Mouse (Mus musculus) heart, postnatal 10 days (tissue): ENCODE measurements around the gene Mapkap1. TPM values are rescaled to one million over a fixed set of nuclear protein-coding genes. Genes with fewer than 3 reads are reported as not detected.

ENCODE experiments used
- DNase-seq, 2 experiments: peaks; one replicate each; pipeline ENCODE4 v3.0.0; 2021
- intact Hi-C: fragments of 180-260 bp; cut with DNase I; formaldehyde crosslinking; loops from one replicate; pipeline ENCODE4 v1.15.1; 2025
- total RNA-seq, 2 experiments: library from RNA; stranded (reverse); gene quantifications; 2 replicates each; pipeline ENCODE4 v1.2.3; 2021

Mapkap1 gene
- total RNA-seq, 2 experiments from 2014 or later: 70.8 to 76.9 TPM

DNA sequence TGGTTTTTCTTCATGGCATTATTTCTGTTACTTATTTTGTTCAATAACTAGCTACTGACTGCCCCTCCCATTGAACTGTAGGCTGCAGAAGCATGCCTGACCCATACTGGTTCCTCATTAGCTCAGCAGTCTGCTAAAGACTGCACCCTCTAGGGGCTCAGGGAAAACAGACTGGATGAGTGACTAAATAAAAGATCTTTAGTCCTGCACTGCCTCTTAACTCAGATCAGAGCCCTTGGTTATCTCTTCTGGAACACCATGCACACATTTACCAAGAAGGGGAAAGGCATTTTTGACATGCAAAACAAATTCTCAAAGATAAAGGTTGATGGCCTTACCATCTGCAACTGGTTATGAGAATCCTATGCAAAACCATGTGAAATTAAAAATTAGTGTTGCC, 157.3 kb downstream of the Mapkap1 start:
- DNase-seq: no peak
- intact Hi-C loops: no loop called here

- intact Hi-C loops: no loop called here
- DNase-seq: no peak
Observed at GRCm38 (mm10) chr2:34566146-34566545, 159.6 kb downstream of the Mapkap1 start.

DNA sequence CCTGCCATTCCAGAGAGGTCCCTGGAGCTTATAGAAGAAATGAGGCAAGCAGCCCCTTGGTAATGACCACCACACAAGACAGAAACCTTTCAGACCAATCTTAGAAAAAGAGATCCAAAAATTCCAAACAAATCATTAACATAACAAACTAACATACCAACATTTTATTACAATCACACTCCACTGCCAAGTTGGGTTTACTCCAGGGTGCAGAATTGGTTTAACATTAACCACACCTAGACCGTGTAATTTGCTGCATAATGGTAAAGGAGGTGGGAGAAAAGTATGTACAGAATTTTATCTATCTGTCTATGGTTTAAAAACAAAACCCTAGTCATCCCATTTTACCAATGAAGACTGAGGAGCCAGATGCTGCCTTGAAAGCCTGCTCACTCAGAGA, 160.0 kb downstream of the Mapkap1 start:
- intact Hi-C loops: no loop called here
- no peak for DNase-seq

- peak in 1 of 2 experiments; percentile 20 for DNase-seq
- intact Hi-C loops: no loop called here
Observed at GRCm38 (mm10) chr2:34569131-34569530, 162.6 kb downstream of the Mapkap1 start.

DNA sequence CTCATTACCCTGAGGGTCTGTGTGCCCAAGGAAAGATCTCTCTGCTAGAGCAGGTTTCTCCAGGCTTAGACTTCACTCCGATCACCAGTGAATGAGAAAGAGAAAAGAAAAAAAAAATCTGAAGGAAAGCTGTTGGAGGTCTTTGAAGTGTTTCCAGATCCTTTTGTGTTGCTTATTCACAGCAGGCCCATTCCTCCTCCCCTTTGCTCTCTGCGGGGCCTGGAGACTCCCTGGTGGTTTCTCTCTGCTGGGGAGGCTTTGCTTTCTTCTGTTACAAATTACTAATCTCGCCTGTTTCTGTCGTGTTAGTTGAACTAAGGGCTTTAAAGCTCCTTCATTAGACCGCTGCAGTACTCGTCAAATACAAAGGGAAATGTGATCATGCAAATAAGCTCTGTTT, 163.8 kb downstream of the Mapkap1 start:
- DNase-seq: no peak
- intact Hi-C loops: no loop called here

DNA sequence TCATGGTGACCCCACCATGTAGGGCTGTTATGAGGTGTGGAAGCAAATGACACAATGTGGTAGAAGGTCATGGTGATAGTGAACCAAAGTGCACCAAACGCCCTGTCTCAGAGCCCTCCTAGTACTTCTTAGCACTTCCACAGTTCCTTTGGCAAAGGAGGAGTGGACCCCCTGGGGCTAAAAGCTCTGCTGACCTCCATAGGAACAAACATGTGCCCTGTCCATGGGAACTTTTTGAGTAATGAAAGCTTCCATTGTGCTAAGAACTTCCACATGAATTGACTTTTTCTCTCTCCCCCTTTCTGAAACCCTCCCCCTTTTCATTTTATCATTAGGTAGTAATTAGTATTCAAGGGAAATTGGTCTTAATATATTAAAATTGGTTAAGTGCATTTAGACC, 164.5 kb downstream of the Mapkap1 start:
- intact Hi-C loops: no loop called here
- DNase-seq: no peak

GRCm38 (mm10) chr2:34573073-34573472, 166.5 kb downstream of the Mapkap1 start:
- intact Hi-C loops: no loop called here
- no peak for DNase-seq

- DNase-seq: no peak
- intact Hi-C loops: no loop called here
Observed at GRCm38 (mm10) chr2:34588546-34588945, 182.0 kb downstream of the Mapkap1 start.

DNA sequence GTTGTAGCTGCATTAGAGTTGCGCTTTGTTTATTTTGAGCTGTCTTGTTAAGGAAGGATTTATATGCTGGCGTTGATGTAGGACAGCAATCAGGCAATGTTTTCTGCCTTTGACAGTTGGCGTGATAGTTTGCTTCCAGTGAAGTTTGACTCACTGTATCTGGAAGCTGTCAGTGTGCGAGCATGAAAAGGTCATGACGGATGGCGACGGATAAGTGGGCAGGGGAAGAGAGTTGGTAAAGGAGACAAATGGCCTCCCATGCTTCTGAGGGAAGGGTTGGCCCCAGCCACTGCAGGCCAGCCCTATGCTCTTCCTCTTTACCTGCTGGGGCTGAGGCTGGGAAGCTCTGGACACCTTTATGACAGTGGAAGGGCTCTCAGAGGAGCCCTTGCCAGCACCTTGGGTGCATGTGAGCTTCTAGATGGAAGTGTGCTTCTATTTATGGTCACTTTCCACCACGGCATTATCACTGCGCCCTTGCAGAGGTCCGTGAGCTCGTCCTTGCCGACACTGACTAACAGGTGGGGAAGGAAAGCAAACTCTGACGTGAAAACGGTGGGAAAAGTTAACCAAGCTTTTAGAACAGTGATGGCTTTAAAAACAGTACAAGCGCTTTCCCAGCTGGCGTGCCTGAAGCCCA, 185.3 kb downstream of the Mapkap1 start:
- peak; percentile 30 to 51 for DNase-seq
- intact Hi-C loops: no loop called here

- intact Hi-C loops: no loop called here
- DNase-seq: peak in 1 of 2 experiments; percentile 21
Observed at GRCm38 (mm10) chr2:34592361-34592960, 185.9 kb downstream of the Mapkap1 start.

DNA sequence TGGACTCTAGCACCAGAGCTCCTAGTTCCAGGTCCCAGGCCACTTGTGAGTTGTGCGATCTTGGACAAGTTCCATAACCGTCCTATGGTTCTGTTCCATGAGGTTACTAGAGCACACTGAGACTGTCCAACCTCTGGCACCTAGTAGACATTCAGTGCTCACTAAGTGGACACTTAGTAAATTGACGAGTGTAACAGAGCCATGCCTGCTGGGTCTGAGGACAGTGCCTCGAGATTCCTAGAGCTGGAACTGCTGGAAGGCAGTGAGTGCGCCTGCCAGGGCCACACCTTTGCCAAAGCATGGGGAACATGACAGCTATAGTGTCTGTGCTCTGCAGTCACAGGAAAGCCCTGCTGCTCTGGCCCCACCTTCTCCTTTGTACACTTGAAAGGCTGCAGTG, 187.4 kb downstream of the Mapkap1 start:
- peak; percentile 43 to 69 for DNase-seq
- intact Hi-C loops: no loop called here

GRCm38 (mm10) chr2:34599606-34600255, 193.2 kb downstream of the Mapkap1 start:
- no peak for DNase-seq
- intact Hi-C loops: no loop called here

- no peak for DNase-seq
- intact Hi-C loops: no loop called here
Observed at GRCm38 (mm10) chr2:34600734-34601133, 194.2 kb downstream of the Mapkap1 start.

DNA sequence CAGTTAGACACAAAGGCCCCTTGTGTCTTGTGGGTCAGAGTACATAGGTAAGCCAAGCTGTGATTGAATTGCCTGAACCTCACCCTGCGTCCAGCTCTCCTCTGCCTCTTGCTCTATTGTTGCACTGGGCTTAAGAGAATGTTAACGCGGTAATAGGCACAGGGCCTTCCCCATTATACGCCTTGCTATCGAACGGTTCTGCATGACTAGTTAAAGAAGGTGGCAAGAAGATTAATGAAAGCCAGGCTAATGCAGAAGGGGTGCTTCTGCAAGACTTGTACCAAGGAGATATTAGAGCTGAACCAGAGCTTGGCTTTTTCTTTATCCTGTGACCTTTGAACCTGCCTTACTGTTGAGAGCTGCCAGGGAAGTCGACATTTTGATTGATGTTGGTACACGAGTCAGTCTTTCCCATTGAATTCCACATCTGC, 195.6 kb downstream of the Mapkap1 start:
- intact Hi-C loops: no loop called here
- DNase-seq: no peak

GRCm38 (mm10) chr2:34602896-34603295, 196.3 kb downstream of the Mapkap1 start:
- DNase-seq: no peak
- intact Hi-C loops: no loop called here

DNA sequence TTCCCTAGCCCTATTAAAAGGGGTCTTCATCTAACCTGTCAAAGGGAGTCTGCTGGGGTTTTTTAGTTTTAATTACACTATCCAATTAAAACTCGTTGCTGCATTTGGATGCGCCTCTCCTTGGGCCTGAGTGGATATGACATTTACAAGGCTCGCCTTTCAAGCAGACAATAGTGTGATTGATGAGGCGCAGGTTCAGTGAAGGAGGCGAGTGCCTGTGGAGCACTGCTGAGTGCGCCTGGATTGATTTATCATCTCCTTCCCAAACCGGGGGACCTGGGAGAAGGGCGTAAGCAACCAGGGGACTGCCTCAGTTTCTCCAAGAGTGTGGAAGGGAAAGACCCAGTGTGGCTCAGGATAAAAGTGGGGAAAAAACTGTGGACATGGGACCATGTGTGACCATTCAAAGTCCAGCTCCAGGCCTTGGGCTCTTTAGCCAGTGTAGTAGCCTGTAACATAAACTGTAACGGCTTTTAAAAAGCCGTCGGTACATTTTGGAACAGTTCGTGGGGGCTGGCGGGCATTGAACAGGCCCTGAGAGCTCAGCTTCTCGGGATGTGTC, 197.2 kb downstream of the Mapkap1 start:
- no peak for DNase-seq
- intact Hi-C loops: no loop called here

DNA sequence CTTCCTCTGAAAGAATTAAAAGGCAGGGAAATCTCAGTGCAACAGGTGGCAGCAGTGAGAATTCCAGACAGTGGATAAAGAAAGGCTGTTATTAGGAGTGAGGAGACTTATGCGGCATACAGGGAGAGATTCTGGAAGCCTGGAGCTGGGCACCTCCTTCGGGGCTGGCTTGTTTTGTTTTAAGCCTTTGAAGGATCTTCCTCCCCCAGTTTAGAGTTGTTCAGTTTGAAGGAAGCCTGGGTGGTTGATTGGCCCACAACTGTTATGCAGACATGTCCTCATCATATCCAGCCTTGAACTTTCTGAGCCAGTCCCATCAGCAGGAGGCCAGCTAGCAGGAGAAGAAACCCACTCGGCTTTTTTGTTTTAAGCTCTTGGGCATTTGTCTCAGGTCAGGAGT, 198.5 kb downstream of the Mapkap1 start:
- intact Hi-C loops: no loop called here
- no peak for DNase-seq

GRCm38 (mm10) chr2:34608917-34609316, 202.3 kb downstream of the Mapkap1 start:
- intact Hi-C loops: no loop called here

DNA sequence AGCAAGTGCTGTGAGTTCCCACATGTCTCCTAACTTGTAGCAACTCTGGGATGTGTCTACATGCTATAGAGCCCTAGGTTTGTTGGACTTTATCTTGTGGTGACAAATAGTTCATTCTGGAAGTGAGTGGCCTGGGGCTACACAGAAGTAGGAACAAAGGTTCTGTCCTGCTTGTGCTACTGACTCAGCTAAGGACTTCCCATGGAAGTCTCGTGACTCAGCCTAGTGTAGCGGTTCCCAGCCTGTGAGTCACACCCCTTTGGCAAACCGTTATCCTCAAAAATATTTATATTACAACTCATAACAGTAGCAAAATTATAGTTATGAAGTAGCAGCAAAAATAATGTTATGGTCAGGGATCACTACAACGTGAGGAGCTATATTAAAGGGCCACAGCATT, 202.9 kb downstream of the Mapkap1 start:
- DNase-seq: no peak
- intact Hi-C loops: no loop called here

More at GRCm38 (mm10) chr2:34608917-34609316, 202.3 kb downstream of the Mapkap1 start:
- no peak for DNase-seq

DNA sequence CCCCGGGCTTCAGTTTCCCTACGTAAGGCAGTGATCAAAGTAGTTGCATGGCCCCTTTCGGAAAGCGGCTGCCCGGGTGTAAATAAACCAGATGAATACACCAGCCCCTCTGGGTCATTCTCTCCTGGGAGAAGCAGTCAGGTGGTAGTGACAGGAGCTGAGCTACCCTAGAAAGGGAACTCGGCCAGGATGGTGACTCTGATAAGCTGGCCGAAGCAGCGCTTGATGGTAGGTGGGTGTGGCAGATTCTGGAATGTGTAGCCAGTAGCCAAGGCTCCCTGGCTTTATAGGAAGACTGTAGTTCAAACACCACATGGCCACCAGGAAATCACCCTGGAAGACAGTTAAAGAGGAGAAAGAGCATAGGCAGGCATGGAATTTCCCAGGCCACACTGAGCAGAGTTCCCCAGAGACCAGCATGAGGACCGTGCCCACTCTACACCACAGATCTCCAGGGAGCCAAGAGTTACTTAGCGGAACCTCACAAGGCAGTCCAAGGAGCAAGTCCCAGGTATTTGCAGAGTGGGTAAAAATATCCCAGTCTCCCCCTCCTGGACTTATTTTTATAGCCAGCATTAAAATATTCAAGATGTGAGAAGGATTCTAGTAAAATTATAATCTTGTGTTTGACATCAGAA, 214.3 kb downstream of the Mapkap1 start:
- DNase-seq: no peak
- intact Hi-C loops: no loop called here

DNA sequence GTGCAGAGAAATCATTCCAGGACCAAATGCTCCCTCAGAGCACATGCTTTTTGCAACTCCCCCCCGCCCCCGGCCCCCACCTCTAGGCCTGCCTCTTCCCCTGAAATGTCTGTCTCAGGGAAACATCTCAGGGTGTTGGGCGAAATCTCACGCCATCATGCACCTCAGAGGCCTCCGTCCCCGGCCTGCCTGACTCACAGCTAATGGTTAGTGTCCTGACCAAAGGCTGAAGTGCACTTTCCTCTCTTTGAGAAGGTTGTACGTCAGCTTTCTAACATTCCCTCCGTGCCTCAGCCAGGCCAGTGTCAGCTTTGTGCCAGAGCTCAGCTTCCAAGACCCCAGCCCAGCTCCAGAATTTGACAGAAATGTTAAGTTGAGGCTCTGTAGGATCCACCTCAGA, 214.9 kb downstream of the Mapkap1 start:
- no peak for DNase-seq
- intact Hi-C loops: no loop called here
